Mouse (Mus musculus): ENCODE data around the gene Rps3. TPM values are rescaled to one million over a fixed set of nuclear protein-coding genes. Genes with fewer than 3 reads are reported as not detected.

The Rps3 gene
- polyA plus RNA-seq (2012; rRNA removed) (697 and 811 TPM in 2 replicates), polyA plus RNA-seq (2014; fragmentation: Nextera tagmentation; extraction: Ambion mirVana) (661 and 668 TPM in 2 replicates)

DNA sequence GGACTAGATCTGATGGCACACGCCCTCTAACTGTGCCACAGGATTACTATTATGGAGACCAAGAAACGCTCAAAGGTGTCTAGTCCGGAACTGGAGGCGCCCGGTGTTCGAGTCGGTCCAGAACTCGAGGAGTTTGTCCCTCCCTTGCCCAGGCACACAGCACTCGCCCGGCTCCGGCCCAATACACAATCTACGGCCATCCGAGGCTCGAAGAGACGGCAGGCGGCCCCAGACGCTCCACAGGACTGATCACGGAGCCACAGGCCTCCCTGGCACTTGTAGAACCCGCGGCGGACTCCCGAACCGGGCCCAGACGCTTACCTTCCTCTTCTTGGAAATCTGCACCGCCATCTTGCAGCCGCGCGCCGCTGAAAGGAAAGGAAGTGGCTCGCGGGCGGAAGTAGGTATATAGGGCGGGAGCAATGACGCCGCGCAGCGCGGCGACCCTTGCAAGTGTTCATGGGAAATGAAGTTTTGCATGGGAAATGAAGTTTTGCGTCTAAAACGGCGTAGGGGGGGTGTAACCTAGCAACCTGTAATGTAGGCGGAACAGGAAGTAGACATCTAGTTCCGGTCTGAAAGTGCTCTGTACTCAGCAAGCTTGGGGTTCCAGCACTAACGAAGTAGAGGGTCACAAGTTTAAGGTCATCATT, at the start of gene Rps3:
Gene Rps3, minus strand, starts transcription at position 468 of the 653 bp plus-strand sequence.
- ATAC-seq (ENCODE audit: insufficient read depth) (peak; percentile 93), DNase-seq (ENCODE audit: low read depth in 3 of 3, low spot score in 3 of 3) (peak; percentile 96 to 97 (median 97))
- Histone ChIP-seq H3K4me3 (ENCODE audit: insufficient read depth in 1 of 2, low read depth in 2 of 2, low read length in 2 of 2) (peak within 1 kb of the TSS; percentile 96 to 97), H3K9me3 (ENCODE audit: control insufficient read depth, low read length) (no peaks in the 10 kb centered on the region), H3K27ac (peak within 1 kb of the TSS; percentile 80), H3K36me3 (replicated peaks; ENCODE audit: control insufficient read depth, insufficient read depth, low read depth) (peaks cover 42% of the 10 kb centered on the region), H3K4me1 (replicated peaks; ENCODE audit: control insufficient read depth in 2 of 2, insufficient read depth in 2 of 2, low read length in 1 of 2) (peaks cover 14 to 29% of the 10 kb centered on the region in 2 experiments), H3K27me3 (ENCODE audit: control insufficient read depth, insufficient read depth, low read length) (no peaks in the 10 kb centered on the region), H3K4me2 (ENCODE audit: low read depth) (peak within 1 kb of the TSS; percentile 77), H3K9ac (replicated peaks) (peak within 1 kb of the TSS; percentile 97)
- under 1% methylated on average over 45 of the region's 45 CpGs for WGBS (ENCODE audit: insufficient replicate concordance)
- TF ChIP-seq EP300 (IDR thresholded peaks at IDR 0.05; ENCODE audit: low read depth), result peak; percentile 58
- TF ChIP-seq CTCF (IDR thresholded peaks at IDR 0.05; ENCODE audit: low read depth), result no peak

DNA sequence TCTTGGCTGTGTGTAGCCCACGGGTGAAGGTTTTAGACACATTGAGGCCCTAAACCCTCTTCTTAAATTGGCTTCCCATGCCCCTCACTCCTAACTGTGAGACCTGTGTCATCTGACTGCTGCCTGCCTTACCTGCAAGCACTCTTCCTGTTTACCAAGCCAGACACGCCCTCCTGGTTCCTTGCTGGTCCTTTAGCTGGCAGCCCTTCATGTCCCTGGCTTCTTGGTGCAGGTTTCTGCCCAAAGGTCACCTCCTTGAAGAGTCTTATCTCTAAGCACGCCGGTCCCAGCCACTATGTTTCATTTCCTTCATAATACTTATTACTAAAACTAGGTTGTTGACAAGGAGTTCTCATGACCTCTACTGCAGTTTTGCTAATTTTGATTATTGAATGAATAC, 49.0 kb upstream of the Rps3 start:
- Histone ChIP-seq H3K9me3 (ENCODE audit: control insufficient read depth, low read length) (no peaks in the 10 kb centered on the region), H3K27ac (peak overlapping the region; percentile 87), H3K9ac (replicated peaks) (peak overlapping the region; percentile 42), H3K36me3 (replicated peaks; ENCODE audit: control insufficient read depth, insufficient read depth, low read depth) (no peaks in the 10 kb centered on the region), H3K27me3 (ENCODE audit: control insufficient read depth, insufficient read depth, low read length) (no peaks in the 10 kb centered on the region), H3K4me3 (ENCODE audit: insufficient read depth in 1 of 2, low read depth in 2 of 2, low read length in 2 of 2) (no peak overlapping the region), H3K4me2 (ENCODE audit: low read depth) (peak overlapping the region; percentile 67), H3K4me1 (replicated peaks; ENCODE audit: control insufficient read depth in 2 of 2, insufficient read depth in 2 of 2, low read length in 1 of 2) (peaks cover 59 to 69% of the 10 kb centered on the region in 2 experiments)
- TF ChIP-seq CTCF (IDR thresholded peaks at IDR 0.05; ENCODE audit: low read depth) (no peak), EP300 (IDR thresholded peaks at IDR 0.05; ENCODE audit: low read depth) (no peak)
- DNase-seq (ENCODE audit: low read depth in 3 of 3, low spot score in 3 of 3) (no peak), ATAC-seq (ENCODE audit: insufficient read depth) (no peak)
- WGBS (ENCODE audit: insufficient replicate concordance), result 30% methylated on average over 4 of the region's 4 CpGs

DNA sequence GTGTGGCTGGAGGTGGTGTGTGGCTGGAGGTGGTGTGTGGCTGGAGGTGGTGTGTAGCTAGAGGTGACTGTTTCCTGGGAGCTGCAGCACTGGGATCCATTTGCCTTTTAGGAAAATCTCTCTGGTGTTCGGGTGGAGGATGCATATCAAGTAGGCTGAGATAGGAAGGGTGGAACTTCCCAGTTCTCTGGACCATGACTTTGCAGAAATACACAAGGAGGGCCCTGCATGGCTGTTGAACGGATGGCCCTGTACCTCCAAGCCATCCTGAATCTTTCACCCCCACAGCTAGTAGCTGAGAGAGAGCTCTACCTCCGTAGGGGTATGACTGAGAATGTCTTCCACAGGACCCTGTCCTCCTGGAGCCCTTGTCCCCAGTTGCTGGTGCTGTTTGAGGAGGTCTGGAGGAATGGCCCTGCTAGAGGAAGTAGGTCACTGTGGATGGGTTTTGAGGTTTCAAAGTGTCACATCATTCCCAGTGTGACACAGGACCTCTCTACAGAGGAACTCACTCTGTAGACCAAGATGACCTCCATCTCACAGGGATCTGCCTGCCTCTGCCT, 48.0 kb upstream of the Rps3 start:
- peak overlapping the region; percentile 23 to 31; a peak in 1 of 4 replicates for H3K4me3 ChIP-seq (ENCODE audit: insufficient read depth in 1 of 2, low read depth in 2 of 2, low read length in 2 of 2)
- no peaks in the 10 kb centered on the region for H3K36me3 ChIP-seq (replicated peaks; ENCODE audit: control insufficient read depth, insufficient read depth, low read depth)
- peak overlapping the region; percentile 67 for H3K4me2 ChIP-seq (ENCODE audit: low read depth)
- peaks cover 49 to 59% of the 10 kb centered on the region in 2 experiments for H3K4me1 ChIP-seq (replicated peaks; ENCODE audit: control insufficient read depth in 2 of 2, insufficient read depth in 2 of 2, low read length in 1 of 2)
- H3K9me3 ChIP-seq (ENCODE audit: control insufficient read depth, low read length), result no peaks in the 10 kb centered on the region
- WGBS (ENCODE audit: insufficient replicate concordance), result 13% methylated on average over 3 of the region's 3 CpGs
- no peak; the same call in 1 of the 2 replicates for TF ChIP-seq EP300 (IDR thresholded peaks at IDR 0.05; ENCODE audit: low read depth)
- no peak for TF ChIP-seq CTCF (IDR thresholded peaks at IDR 0.05; ENCODE audit: low read depth)
- DNase-seq (ENCODE audit: low read depth in 3 of 3, low spot score in 3 of 3) (peak in 2 of 3 experiments; percentile 62 to 76), ATAC-seq (ENCODE audit: insufficient read depth) (peak; percentile 43)
- peak overlapping the region; percentile 55 for H3K9ac ChIP-seq (replicated peaks)
- H3K27ac ChIP-seq, result peak overlapping the region; percentile 87
- no peaks in the 10 kb centered on the region for H3K27me3 ChIP-seq (ENCODE audit: control insufficient read depth, insufficient read depth, low read length)

DNA sequence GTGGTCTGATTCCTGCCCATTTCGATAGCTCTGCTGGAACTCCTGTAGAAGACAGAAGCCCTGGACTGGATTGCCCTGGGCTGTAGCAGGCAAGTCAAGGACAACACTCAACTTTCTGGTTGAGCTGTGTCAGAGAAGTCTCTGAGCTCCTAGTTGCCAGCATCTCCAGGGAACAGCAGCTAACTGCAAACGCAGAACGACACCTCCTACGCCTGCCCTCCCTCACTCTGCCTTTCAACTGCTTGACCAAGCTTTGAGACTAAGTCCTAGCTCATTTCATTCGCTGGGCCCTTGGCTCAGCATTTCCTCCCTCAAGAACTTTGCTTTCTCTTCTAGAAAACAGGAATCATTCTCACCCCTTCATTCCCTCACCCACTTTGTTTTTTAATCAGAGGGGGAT, 45.9 kb upstream of the Rps3 start:
- H3K36me3 ChIP-seq (replicated peaks; ENCODE audit: control insufficient read depth, insufficient read depth, low read depth), result no peaks in the 10 kb centered on the region
- H3K27ac ChIP-seq, result peak overlapping the region; percentile 18; the same call in 1 of the 2 replicates
- no peak overlapping the region for H3K4me2 ChIP-seq (ENCODE audit: low read depth)
- no peak overlapping the region for H3K4me3 ChIP-seq (ENCODE audit: insufficient read depth in 1 of 2, low read depth in 2 of 2, low read length in 2 of 2)
- no peaks in the 10 kb centered on the region for H3K9me3 ChIP-seq (ENCODE audit: control insufficient read depth, low read length)
- H3K9ac ChIP-seq (replicated peaks), result no peak overlapping the region
- H3K4me1 ChIP-seq (replicated peaks; ENCODE audit: control insufficient read depth in 2 of 2, insufficient read depth in 2 of 2, low read length in 1 of 2), result peaks cover 37 to 49% of the 10 kb centered on the region in 2 experiments
- DNase-seq (ENCODE audit: low read depth in 3 of 3, low spot score in 3 of 3) (no peak), ATAC-seq (ENCODE audit: insufficient read depth) (no peak)
- no peaks in the 10 kb centered on the region for H3K27me3 ChIP-seq (ENCODE audit: control insufficient read depth, insufficient read depth, low read length)
- WGBS (ENCODE audit: insufficient replicate concordance), result 59% methylated on average over 5 of the region's 5 CpGs
- TF ChIP-seq CTCF (IDR thresholded peaks at IDR 0.05; ENCODE audit: low read depth) (no peak), EP300 (IDR thresholded peaks at IDR 0.05; ENCODE audit: low read depth) (no peak)

DNA sequence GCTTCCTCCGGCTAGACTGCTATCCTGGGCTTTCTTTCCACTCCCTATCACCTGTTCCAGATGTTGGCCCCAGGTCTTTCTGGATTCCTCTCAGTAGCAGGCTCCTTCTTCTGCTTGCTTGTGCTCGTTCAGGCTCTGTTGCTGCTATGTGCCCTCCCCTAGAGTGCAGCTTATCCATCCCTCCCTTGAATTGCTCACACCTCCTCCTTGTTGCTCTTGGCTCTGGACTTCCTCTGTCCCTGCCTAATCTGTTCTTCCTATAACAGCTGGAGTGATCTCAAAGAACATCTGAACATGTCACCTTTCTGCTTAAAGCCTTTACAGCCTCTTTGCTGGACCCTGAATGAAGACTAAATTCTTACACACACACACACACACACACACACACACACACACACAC, 45.0 kb upstream of the Rps3 start:
- Histone ChIP-seq H3K27me3 (ENCODE audit: control insufficient read depth, insufficient read depth, low read length) (no peaks in the 10 kb centered on the region), H3K27ac (no peak overlapping the region), H3K9ac (replicated peaks) (no peak overlapping the region), H3K4me2 (ENCODE audit: low read depth) (no peak overlapping the region), H3K9me3 (ENCODE audit: control insufficient read depth, low read length) (no peaks in the 10 kb centered on the region), H3K4me3 (ENCODE audit: insufficient read depth in 1 of 2, low read depth in 2 of 2, low read length in 2 of 2) (no peak overlapping the region), H3K36me3 (replicated peaks; ENCODE audit: control insufficient read depth, insufficient read depth, low read depth) (no peaks in the 10 kb centered on the region), H3K4me1 (replicated peaks; ENCODE audit: control insufficient read depth in 2 of 2, insufficient read depth in 2 of 2, low read length in 1 of 2) (peaks cover 29 to 41% of the 10 kb centered on the region in 2 experiments)
- WGBS (ENCODE audit: insufficient replicate concordance), result 34% methylated on average over 2 of the region's 2 CpGs
- DNase-seq (ENCODE audit: low read depth in 3 of 3, low spot score in 3 of 3) (no peak), ATAC-seq (ENCODE audit: insufficient read depth) (no peak)
- TF ChIP-seq EP300 (IDR thresholded peaks at IDR 0.05; ENCODE audit: low read depth) (no peak), CTCF (IDR thresholded peaks at IDR 0.05; ENCODE audit: low read depth) (no peak)

Data from liver, embryonic 14.5 days (tissue).